Mouse (Mus musculus): Measurements from ENCODE around the gene Morc2a. TPM values are rescaled to one million over a fixed set of nuclear protein-coding genes. Genes with fewer than 3 reads are reported as not detected.

Morc2a gene
- total RNA-seq, 2 experiments from 2014 or later: 17.4 to 17.5 TPM

GRCm38 (mm10) chr11:3677204-3677603, 28.2 kb downstream of the Morc2a start:
- DNase-seq: no peak
- intact Hi-C loops (cut with DNase I; ENCODE audit: low total_unique reads): no loop called here

GRCm38 (mm10) chr11:3679771-3680170, 30.8 kb downstream of the Morc2a start:
- intact Hi-C loops (cut with DNase I; ENCODE audit: low total_unique reads): no loop called here
- no peak for DNase-seq

GRCm38 (mm10) chr11:3683696-3684095, 34.7 kb downstream of the Morc2a start:
- intact Hi-C loops (cut with DNase I; ENCODE audit: low total_unique reads): no loop called here
- no peak for DNase-seq

- intact Hi-C loops (cut with DNase I; ENCODE audit: low total_unique reads): no loop called here
- DNase-seq: no peak
Measured at GRCm38 (mm10) chr11:3684232-3684631, 35.2 kb downstream of the Morc2a start.

- no peak for DNase-seq
- intact Hi-C loops (cut with DNase I; ENCODE audit: low total_unique reads): no loop called here
Measured at GRCm38 (mm10) chr11:3684723-3685430, 35.9 kb downstream of the Morc2a start.

- intact Hi-C loops (cut with DNase I; ENCODE audit: low total_unique reads): no loop called here
Measured at GRCm38 (mm10) chr11:3685431-3685830, 36.4 kb downstream of the Morc2a start.

GRCm38 (mm10) chr11:3686318-3686717, 37.3 kb downstream of the Morc2a start:
- no peak for DNase-seq
- intact Hi-C loops (cut with DNase I; ENCODE audit: low total_unique reads): no loop called here

More at GRCm38 (mm10) chr11:3685431-3685830, 36.4 kb downstream of the Morc2a start:
- DNase-seq: no peak

- intact Hi-C loops (cut with DNase I; ENCODE audit: low total_unique reads): no loop called here
- DNase-seq: no peak
Measured at GRCm38 (mm10) chr11:3686885-3687284, 37.9 kb downstream of the Morc2a start.

- intact Hi-C loops (cut with DNase I; ENCODE audit: low total_unique reads): no loop called here
Measured at GRCm38 (mm10) chr11:3691746-3692145, 42.8 kb downstream of the Morc2a start.

GRCm38 (mm10) chr11:3696086-3696616, 47.2 kb downstream of the Morc2a start:
- intact Hi-C loops (cut with DNase I; ENCODE audit: low total_unique reads): no loop called here
- no peak for DNase-seq

More at GRCm38 (mm10) chr11:3691746-3692145, 42.8 kb downstream of the Morc2a start:
- DNase-seq: no peak

GRCm38 (mm10) chr11:3697441-3697840, 48.5 kb downstream of the Morc2a start:
- intact Hi-C loops (cut with DNase I; ENCODE audit: low total_unique reads): no loop called here
- DNase-seq: no peak

- intact Hi-C loops (cut with DNase I; ENCODE audit: low total_unique reads): no loop called here
- no peak for DNase-seq
Measured at GRCm38 (mm10) chr11:3703089-3703992, 54.4 kb downstream of the Morc2a start.

- DNase-seq: no peak
- intact Hi-C loops (cut with DNase I; ENCODE audit: low total_unique reads): no loop called here
Measured at GRCm38 (mm10) chr11:3704404-3704803, 55.4 kb downstream of the Morc2a start.

- no peak for DNase-seq
Measured at GRCm38 (mm10) chr11:3707057-3707456, 58.1 kb downstream of the Morc2a start.

GRCm38 (mm10) chr11:3710203-3710602, 61.2 kb downstream of the Morc2a start:
- intact Hi-C loops (cut with DNase I; ENCODE audit: low total_unique reads): no loop called here
- no peak for DNase-seq

More at GRCm38 (mm10) chr11:3707057-3707456, 58.1 kb downstream of the Morc2a start:
- intact Hi-C loops (cut with DNase I; ENCODE audit: low total_unique reads): no loop called here

- DNase-seq: peak; percentile 55
- intact Hi-C loops (cut with DNase I; ENCODE audit: low total_unique reads): loop anchor here (2.0 kb wide), 1 partner anchor 72 kb away; no protein-coding TSS in a partner anchor
Measured at GRCm38 (mm10) chr11:3714486-3714885, 65.5 kb downstream of the Morc2a start.

- intact Hi-C loops (cut with DNase I; ENCODE audit: low total_unique reads): no loop called here
- DNase-seq: no peak
Measured at GRCm38 (mm10) chr11:3716662-3717061, 67.7 kb downstream of the Morc2a start.

- intact Hi-C loops (cut with DNase I; ENCODE audit: low total_unique reads): no loop called here
- no peak for DNase-seq
Measured at GRCm38 (mm10) chr11:3722036-3722435, 73.0 kb downstream of the Morc2a start.

GRCm38 (mm10) chr11:3722861-3723260, 73.9 kb downstream of the Morc2a start:
- intact Hi-C loops (cut with DNase I; ENCODE audit: low total_unique reads): no loop called here
- DNase-seq: no peak

GRCm38 (mm10) chr11:3723910-3724309, 74.9 kb downstream of the Morc2a start:
- intact Hi-C loops (cut with DNase I; ENCODE audit: low total_unique reads): no loop called here
- DNase-seq: no peak
